Comparison of ENCODE assay signal across 32 mouse cellular contexts in genomic region chr17:5856426-5856825, GRCm38 (mm10).
"Had no signal": no experiment of that assay in that cellular context is flagged by ENCODE, and none has a peak within 500 bp of the region (broad histone marks: within the 10 kb centered on the region; RNA-seq: fewer than 3 reads in every experiment).

No protein-coding gene starts in this region.

- ATAC-seq: liver, embryonic 12.5 days; liver, postnatal 0 days; lung, postnatal 0 days; midbrain, embryonic 13.5 days; midbrain, embryonic 15.5 days; midbrain, embryonic 16.5 days had no signal

- H3K9me3 ChIP-seq: limb, embryonic 10.5 days; limb, embryonic 12.5 days; limb, embryonic 13.5 days; limb, embryonic 15.5 days; liver, embryonic 12.5 days; liver, embryonic 13.5 days; liver, embryonic 15.5 days; lung, embryonic 15.5 days; midbrain, embryonic 10.5 days; midbrain, embryonic 12.5 days; midbrain, embryonic 15.5 days; neural tube, embryonic 12.5 days had no signal

- H3K9ac ChIP-seq: limb, embryonic 12.5 days; limb, embryonic 13.5 days; limb, embryonic 15.5 days; liver, embryonic 12.5 days; liver, embryonic 13.5 days; liver, embryonic 14.5 days; liver, embryonic 15.5 days; liver, postnatal 0 days; lung, embryonic 14.5 days; lung, embryonic 15.5 days; midbrain, embryonic 12.5 days; midbrain, embryonic 13.5 days; midbrain, embryonic 15.5 days; neural tube, embryonic 12.5 days; neural tube, embryonic 13.5 days had no signal

- H3K36me3 ChIP-seq: liver, embryonic 15.5 days; lung, embryonic 15.5 days; midbrain, embryonic 12.5 days; midbrain, embryonic 13.5 days; midbrain, embryonic 15.5 days; neural tube, embryonic 12.5 days; neural tube, embryonic 13.5 days had no signal

- H3K4me2 ChIP-seq: limb, embryonic 12.5 days; limb, embryonic 13.5 days; limb, embryonic 15.5 days; liver, embryonic 11.5 days; liver, embryonic 12.5 days; liver, embryonic 13.5 days; liver, embryonic 15.5 days; lung, embryonic 14.5 days; lung, embryonic 15.5 days; midbrain, embryonic 12.5 days; midbrain, embryonic 13.5 days; midbrain, embryonic 15.5 days; neural tube, embryonic 12.5 days; neural tube, embryonic 13.5 days had no signal

- H3K4me1 ChIP-seq: limb, embryonic 10.5 days; limb, embryonic 12.5 days; liver, embryonic 15.5 days; midbrain, embryonic 12.5 days; midbrain, embryonic 15.5 days; neural tube, embryonic 12.5 days had no signal

- H3K4me3 ChIP-seq: limb, embryonic 10.5 days; limb, embryonic 12.5 days; limb, embryonic 13.5 days; limb, embryonic 15.5 days; liver, embryonic 12.5 days; liver, embryonic 13.5 days; liver, embryonic 15.5 days; lung, embryonic 15.5 days; megakaryocyte, embryonic 14.5 days; midbrain, embryonic 10.5 days; midbrain, embryonic 12.5 days; midbrain, embryonic 13.5 days; midbrain, embryonic 15.5 days; myocyte; neural tube, embryonic 12.5 days; neural tube, embryonic 13.5 days had no signal

- DNase-seq: left cerebral cortex, postnatal 4 days; liver; liver, embryonic 13.5 days; liver, postnatal 0 days; lung, adult 18-20 months; lung, adult 2 months; lung, embryonic 14.5 days; lung, postnatal 10 days; lung, postnatal 14 days; lung, postnatal 36 days; lung, postnatal 4 days; midbrain, embryonic 14.5 days had no signal

- H3K27me3 ChIP-seq: limb, embryonic 12.5 days; limb, embryonic 13.5 days; limb, embryonic 15.5 days; liver, embryonic 12.5 days; liver, embryonic 13.5 days; liver, embryonic 15.5 days; lung, embryonic 15.5 days; megakaryocyte, embryonic 14.5 days; midbrain, embryonic 12.5 days; midbrain, embryonic 13.5 days; midbrain, embryonic 15.5 days; neural tube, embryonic 12.5 days had no signal

- H3K27ac ChIP-seq: limb, embryonic 10.5 days; limb, embryonic 12.5 days; limb, embryonic 13.5 days; limb, embryonic 15.5 days; liver, embryonic 12.5 days; liver, embryonic 13.5 days; liver, embryonic 14.5 days; liver, embryonic 15.5 days; lung, embryonic 15.5 days; macrophage; midbrain, embryonic 10.5 days; midbrain, embryonic 12.5 days; midbrain, embryonic 13.5 days; midbrain, embryonic 15.5 days; neural tube, embryonic 12.5 days; neural tube, embryonic 13.5 days had no signal
